ENCODE assay signal across 10 mouse cellular contexts in the genomic region with DNA sequence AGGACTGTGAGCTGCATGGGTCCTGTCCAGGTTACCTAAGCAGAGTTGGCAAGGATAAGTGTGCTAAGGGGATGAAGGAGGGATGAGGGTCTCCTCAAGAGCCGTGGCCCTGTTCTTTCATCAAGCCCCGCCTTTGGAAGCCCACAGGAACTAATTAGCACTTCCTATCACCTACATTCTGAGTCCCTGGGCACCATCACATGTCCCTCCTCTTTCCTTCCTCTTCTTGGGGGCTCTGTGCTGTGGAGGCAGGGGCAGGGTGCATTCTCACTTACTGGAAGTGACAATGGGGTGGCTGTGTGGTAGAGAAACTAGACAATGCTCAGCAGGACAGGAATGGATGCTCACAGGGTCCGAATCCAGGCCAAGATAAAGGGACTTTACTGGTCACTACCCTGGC. TPM values are rescaled to one million over a fixed set of nuclear protein-coding genes. Genes with fewer than 3 reads are reported as not detected.
DNase-seq lines count a peak whose midpoint lies in the region; ATAC-seq lines count a peak whose summit lies in the region.
"Had no signal": no experiment of that assay in that cellular context is flagged by ENCODE, and none has a peak within 500 bp of the region (broad histone marks: within the 10 kb centered on the region; RNA-seq: fewer than 3 reads in every experiment).

No protein-coding gene starts in this region.

- no peak overlapping the region; the same call in 1 of the 2 replicates for H3K9ac ChIP-seq in forebrain, embryonic 14.5 days (ENCODE audit: low read length)
- no peak overlapping the region for H3K9ac ChIP-seq in forebrain, embryonic 16.5 days (replicated peaks; ENCODE audit: low read depth, low read length)
- H3K9ac ChIP-seq in lung, embryonic 16.5 days (ENCODE audit: low read length): peak overlapping the region; percentile 44; the same call in 1 of the 2 replicates
- H3K9ac ChIP-seq in stomach, embryonic 14.5 days (replicated peaks; ENCODE audit: low read depth, low read length): no peak overlapping the region

- no peak overlapping the region for H3K4me2 ChIP-seq in forebrain, embryonic 14.5 days (ENCODE audit: low read length)
- no peak overlapping the region for H3K4me2 ChIP-seq in forebrain, embryonic 16.5 days (ENCODE audit: low read length)
- peak overlapping the region; percentile 0; the same call in 1 of the 2 replicates for H3K4me2 ChIP-seq in lung, embryonic 16.5 days (ENCODE audit: low read depth, low read length)
- no peak overlapping the region for H3K4me2 ChIP-seq in stomach, embryonic 14.5 days (replicated peaks; ENCODE audit: low read depth, low read length)

- ATAC-seq in forebrain, embryonic 14.5 days: no peak
- no peak for ATAC-seq in forebrain, embryonic 16.5 days
- no peak for ATAC-seq in lung, embryonic 16.5 days (ENCODE audit: low read depth)
- no peak for ATAC-seq in stomach, embryonic 14.5 days (ENCODE audit: insufficient number of reproducible peaks, insufficient read depth, low FRiP score, low read depth)

- DNase-seq in forebrain, embryonic 14.5 days (ENCODE audit: low spot score): no peak
- no peak for DNase-seq in lung, postnatal 36 days
- no peak for DNase-seq in limb, embryonic 10.5 days (ENCODE audit: low spot score)
- DNase-seq in cerebellum, adult 18-20 months: no peak
- DNase-seq in spleen, postnatal 14 days (ENCODE audit: low spot score in 2 of 2): no peak
- DNase-seq: thymus, adult 18-20 months had no signal

- no peaks in the 10 kb centered on the region for H3K36me3 ChIP-seq in forebrain, embryonic 14.5 days (ENCODE audit: control insufficient read depth, insufficient read depth, low read length)
- no peaks in the 10 kb centered on the region for H3K36me3 ChIP-seq in forebrain, embryonic 16.5 days (ENCODE audit: control insufficient read depth, insufficient read depth)
- H3K36me3 ChIP-seq in lung, embryonic 16.5 days (ENCODE audit: control insufficient read depth, insufficient read depth, low read length): no peaks in the 10 kb centered on the region
- H3K36me3 ChIP-seq in limb, embryonic 10.5 days: 0 out of 2 replicates have a peak, but pooled peaks cover 4% of the 10 kb centered on the region
- no peaks in the 10 kb centered on the region for H3K36me3 ChIP-seq in stomach, embryonic 14.5 days (ENCODE audit: control insufficient read depth, insufficient read depth, low read length)

- 42% methylated on average over 3 of the region's 3 CpGs for WGBS in forebrain, embryonic 14.5 days
- 36% methylated on average over 3 of the region's 3 CpGs for WGBS in forebrain, embryonic 16.5 days
- WGBS in lung, embryonic 16.5 days: 14% methylated on average over 3 of the region's 3 CpGs
- WGBS in limb, embryonic 10.5 days: 30% methylated on average over 3 of the region's 3 CpGs
- WGBS in stomach, embryonic 14.5 days: 33% methylated on average over 3 of the region's 3 CpGs

- H3K4me1 ChIP-seq in forebrain, embryonic 14.5 days (ENCODE audit: control insufficient read depth, insufficient read depth, low read length): peaks cover 14% of the 10 kb centered on the region
- H3K4me1 ChIP-seq in forebrain, embryonic 16.5 days (replicated peaks; ENCODE audit: control insufficient read depth, insufficient read depth, low read length): peaks cover 8% of the 10 kb centered on the region
- H3K4me1 ChIP-seq in lung, embryonic 16.5 days (replicated peaks; ENCODE audit: control insufficient read depth, insufficient read depth, low read length): peaks cover 43% of the 10 kb centered on the region
- peaks cover 27% of the 10 kb centered on the region for H3K4me1 ChIP-seq in limb, embryonic 10.5 days
- peaks cover 31% of the 10 kb centered on the region for H3K4me1 ChIP-seq in stomach, embryonic 14.5 days (ENCODE audit: control insufficient read depth, insufficient read depth, low read length)

- no peaks in the 10 kb centered on the region for H3K9me3 ChIP-seq in forebrain, embryonic 14.5 days (replicated peaks; ENCODE audit: control insufficient read depth, low read length)
- H3K9me3 ChIP-seq in forebrain, embryonic 16.5 days (ENCODE audit: control insufficient read depth, low read length): no peaks in the 10 kb centered on the region
- no peaks in the 10 kb centered on the region for H3K9me3 ChIP-seq in lung, embryonic 16.5 days (ENCODE audit: control insufficient read depth, low read length)
- H3K9me3 ChIP-seq in limb, embryonic 10.5 days (replicated peaks): no peaks in the 10 kb centered on the region
- H3K9me3 ChIP-seq in stomach, embryonic 14.5 days (ENCODE audit: control insufficient read depth, low read depth, low read length): no peaks in the 10 kb centered on the region

- no peaks in the 10 kb centered on the region for H3K27me3 ChIP-seq in forebrain, embryonic 14.5 days (replicated peaks; ENCODE audit: control insufficient read depth, insufficient read depth, low read length)
- no peaks in the 10 kb centered on the region for H3K27me3 ChIP-seq in forebrain, embryonic 16.5 days (replicated peaks; ENCODE audit: control insufficient read depth, insufficient read depth, low read length)
- H3K27me3 ChIP-seq in lung, embryonic 16.5 days (ENCODE audit: control insufficient read depth, insufficient read depth, low read depth, low read length): no peaks in the 10 kb centered on the region
- H3K27me3 ChIP-seq in limb, embryonic 10.5 days (ENCODE audit: low read depth, poor library complexity, severe bottlenecking): no peaks in the 10 kb centered on the region
- no peaks in the 10 kb centered on the region for H3K27me3 ChIP-seq in stomach, embryonic 14.5 days (ENCODE audit: control insufficient read depth, insufficient read depth, low read length)

- H3K27ac ChIP-seq in forebrain, embryonic 14.5 days (ENCODE audit: low read depth, low read length): peak overlapping the region; percentile 33; the same call in 1 of the 2 replicates
- H3K27ac ChIP-seq in forebrain, embryonic 16.5 days (ENCODE audit: low read length): no peak overlapping the region
- peak overlapping the region; percentile 94 for H3K27ac ChIP-seq in lung, embryonic 16.5 days (ENCODE audit: low read length)
- H3K27ac ChIP-seq in limb, embryonic 10.5 days: peak overlapping the region; percentile 53
- H3K27ac ChIP-seq in stomach, embryonic 14.5 days (ENCODE audit: low read length): peak overlapping the region; percentile 94

- no peak overlapping the region for H3K4me3 ChIP-seq in forebrain, embryonic 14.5 days (ENCODE audit: low read depth, low read length)
- H3K4me3 ChIP-seq in forebrain, embryonic 16.5 days (replicated peaks; ENCODE audit: low read length): no peak overlapping the region
- no peak overlapping the region for H3K4me3 ChIP-seq in lung, embryonic 16.5 days (ENCODE audit: low read length)
- H3K4me3 ChIP-seq in limb, embryonic 10.5 days: no peak overlapping the region
- no peak overlapping the region for H3K4me3 ChIP-seq in stomach, embryonic 14.5 days (ENCODE audit: low read depth, low read length)

RNA-seq across cellular contexts. Expression of a gene that starts 3.4 kb away (rescaled TPM):
- polyA plus RNA-seq in forebrain, embryonic 14.5 days (2014; fragmentation: Nextera tagmentation; extraction: Ambion mirVana): 1,105 and 1,139 TPM in 2 replicates
- polyA plus RNA-seq in forebrain, embryonic 16.5 days (2015; fragmentation: Nextera tagmentation; extraction: Ambion mirVana): 1,158 and 1,178 TPM in 2 replicates
- polyA plus RNA-seq in lung, embryonic 16.5 days (2015; fragmentation: Nextera tagmentation; extraction: Ambion mirVana): 389 and 455 TPM in 2 replicates
- 583 and 605 TPM in 2 replicates for polyA plus RNA-seq in limb, embryonic 10.5 days (2016; fragmentation: Nextera tagmentation; extraction: Ambion mirVana)
- polyA plus RNA-seq in stomach, embryonic 14.5 days (2014; fragmentation: Nextera tagmentation; extraction: Ambion mirVana): 525 and 534 TPM in 2 replicates

RNA-seq across cellular contexts. Expression of a gene that starts 18.8 kb away (rescaled TPM):
- 0.40 TPM in 1 of 2 replicates, not detected in the other for polyA plus RNA-seq in forebrain, embryonic 14.5 days (2014; fragmentation: Nextera tagmentation; extraction: Ambion mirVana)
- polyA plus RNA-seq in forebrain, embryonic 16.5 days (2015; fragmentation: Nextera tagmentation; extraction: Ambion mirVana): not detected in 2 replicates
- 0.40 and 0.72 TPM in 2 replicates for polyA plus RNA-seq in lung, embryonic 16.5 days (2015; fragmentation: Nextera tagmentation; extraction: Ambion mirVana)
- not detected in 2 replicates for polyA plus RNA-seq in limb, embryonic 10.5 days (2016; fragmentation: Nextera tagmentation; extraction: Ambion mirVana)
- polyA plus RNA-seq in stomach, embryonic 14.5 days (2014; fragmentation: Nextera tagmentation; extraction: Ambion mirVana): 0.29 TPM in 1 of 2 replicates, not detected in the other
- polyA plus RNA-seq: C2C12 had no signal
